Mouse (Mus musculus) E14TG2a.4 (cell line): ENCODE data around the gene Ubl4b.

ENCODE experiments used
- H3K27me3 ChIP-seq: 2 replicates; pipeline ENCODE4 v1.6.1; 2014; ENCODE audit warnings: low read length, control low read depth; ENCODE audit not compliant: insufficient read depth
- H3K36me3 ChIP-seq: 2 replicates; pipeline ENCODE4 v1.6.1; 2014; ENCODE audit warnings: low read length, control low read depth; ENCODE audit not compliant: insufficient read depth
- H3K4me1 ChIP-seq: replicated peaks from 2 replicates; pipeline ENCODE4 v1.6.1; 2014; ENCODE audit warnings: low read depth, low read length, control low read depth
- H3K4me3 ChIP-seq: replicated peaks from 2 replicates; pipeline ENCODE4 v1.5.1; 2014; ENCODE audit warnings: mild to moderate bottlenecking, low read length
- H3K9me3 ChIP-seq: 2 replicates; pipeline ENCODE4 v1.6.1; 2014; ENCODE audit warnings: low read length, control low read depth
- CTCF ChIP-seq: conservative IDR thresholded peaks from 2 replicates; pipeline ENCODE4 v1.5.1; 2014; ENCODE audit warnings: low read length
- NANOG ChIP-seq: IDR thresholded peaks from 2 replicates; pipeline ENCODE4 v1.6.1; 2014; ENCODE audit warnings: borderline replicate concordance, low read length, mixed read lengths
- POU5F1 ChIP-seq: IDR thresholded peaks from 2 replicates; pipeline ENCODE4 v1.6.1; 2014; ENCODE audit warnings: low read length, borderline replicate concordance

The Ubl4b gene

DNA sequence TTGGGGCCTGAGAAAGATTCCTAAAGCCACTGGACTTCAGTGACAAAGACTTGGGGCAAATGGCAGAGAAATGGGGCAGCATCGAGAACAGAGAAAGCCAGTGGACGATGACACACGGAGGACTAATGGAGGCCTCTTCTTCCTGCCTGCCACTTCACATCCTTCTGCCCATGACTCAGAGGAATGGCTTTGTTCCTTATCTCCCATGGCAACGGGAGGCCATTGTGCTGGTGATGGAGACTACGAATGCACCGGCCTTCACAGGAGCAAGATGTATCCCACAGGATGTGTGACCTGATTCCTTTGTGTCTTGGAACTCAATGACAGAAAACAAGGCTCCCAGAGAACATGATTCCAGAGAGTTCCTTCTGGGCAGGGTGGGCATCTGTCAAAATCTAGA lies 30.3 kb downstream of the Ubl4b start:
- H3K9me3 ChIP-seq, result no peaks in the 10 kb centered on the region
- H3K27me3 ChIP-seq, result peaks cover 34% of the 10 kb centered on the region
- no peak for TF ChIP-seq CTCF
- TF ChIP-seq NANOG, result no peak
- TF ChIP-seq POU5F1, result no peak
- no peaks in the 10 kb centered on the region for H3K36me3 ChIP-seq
- no peak overlapping the region for H3K4me3 ChIP-seq
- no peaks in the 10 kb centered on the region for H3K4me1 ChIP-seq

DNA sequence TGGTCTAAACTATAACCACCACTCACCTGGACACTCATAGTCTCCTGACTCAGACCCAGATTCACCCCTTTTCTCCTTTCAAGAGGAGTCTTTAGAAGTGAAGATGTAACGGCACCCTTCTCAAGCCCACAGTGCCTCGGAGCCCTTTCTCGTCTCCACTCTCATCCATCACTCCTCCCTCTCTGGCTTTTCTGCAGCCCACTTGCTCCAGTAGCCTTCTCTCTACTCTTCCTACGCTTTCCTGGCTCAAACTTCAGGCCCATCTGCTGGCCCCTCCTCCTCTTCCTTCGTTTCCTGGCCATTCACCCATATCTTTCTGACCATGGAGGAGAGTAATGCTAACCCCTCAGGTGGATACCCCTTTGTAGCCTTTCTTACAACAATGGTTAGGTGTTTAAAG lies 33.9 kb downstream of the Ubl4b start:
- Histone ChIP-seq H3K36me3 (no peaks in the 10 kb centered on the region), H3K9me3 (no peaks in the 10 kb centered on the region), H3K4me1 (peaks cover 8% of the 10 kb centered on the region), H3K4me3 (no peak overlapping the region), H3K27me3 (peaks cover 69% of the 10 kb centered on the region)
- TF ChIP-seq POU5F1, result no peak

DNA sequence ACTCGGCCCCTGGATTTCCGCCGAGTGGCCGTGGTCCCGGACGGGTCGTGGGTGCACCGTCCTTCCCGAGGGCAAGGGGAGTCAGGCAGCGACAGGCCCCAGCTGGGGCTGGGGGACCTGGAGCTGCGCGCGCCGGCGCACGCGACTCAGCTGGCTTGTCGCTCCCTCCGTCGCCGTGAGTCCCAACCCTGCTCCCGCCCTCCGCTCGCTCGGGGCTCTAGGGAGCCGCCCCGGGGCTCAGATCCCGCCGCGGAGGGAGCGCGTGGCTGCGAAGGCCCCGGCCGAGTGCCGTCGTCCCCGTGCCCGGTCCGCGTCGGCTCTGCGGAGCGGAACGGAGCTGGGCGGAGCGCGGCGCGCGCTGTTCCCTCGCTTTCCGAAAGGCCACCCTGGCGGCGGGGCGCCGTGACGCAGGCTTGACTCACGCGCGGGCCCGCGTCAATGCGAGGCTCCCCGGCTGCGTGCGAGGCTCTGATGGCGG lies 37.2 kb downstream of the Ubl4b start, which contains the start of gene Slc6a17:
Slc6a17 (minus strand) TSS at position 388 of the 478 bp plus-strand sequence.
- TF ChIP-seq POU5F1, result no peak
- no peak for TF ChIP-seq NANOG
- no peak for TF ChIP-seq CTCF
- Histone ChIP-seq H3K9me3 (no peaks in the 10 kb centered on the region), H3K27me3 (peaks cover 90% of the 10 kb centered on the region), H3K4me3 (peak within 1 kb of the TSS; percentile 81), H3K4me1 (peaks cover 8% of the 10 kb centered on the region), H3K36me3 (no peaks in the 10 kb centered on the region)

DNA sequence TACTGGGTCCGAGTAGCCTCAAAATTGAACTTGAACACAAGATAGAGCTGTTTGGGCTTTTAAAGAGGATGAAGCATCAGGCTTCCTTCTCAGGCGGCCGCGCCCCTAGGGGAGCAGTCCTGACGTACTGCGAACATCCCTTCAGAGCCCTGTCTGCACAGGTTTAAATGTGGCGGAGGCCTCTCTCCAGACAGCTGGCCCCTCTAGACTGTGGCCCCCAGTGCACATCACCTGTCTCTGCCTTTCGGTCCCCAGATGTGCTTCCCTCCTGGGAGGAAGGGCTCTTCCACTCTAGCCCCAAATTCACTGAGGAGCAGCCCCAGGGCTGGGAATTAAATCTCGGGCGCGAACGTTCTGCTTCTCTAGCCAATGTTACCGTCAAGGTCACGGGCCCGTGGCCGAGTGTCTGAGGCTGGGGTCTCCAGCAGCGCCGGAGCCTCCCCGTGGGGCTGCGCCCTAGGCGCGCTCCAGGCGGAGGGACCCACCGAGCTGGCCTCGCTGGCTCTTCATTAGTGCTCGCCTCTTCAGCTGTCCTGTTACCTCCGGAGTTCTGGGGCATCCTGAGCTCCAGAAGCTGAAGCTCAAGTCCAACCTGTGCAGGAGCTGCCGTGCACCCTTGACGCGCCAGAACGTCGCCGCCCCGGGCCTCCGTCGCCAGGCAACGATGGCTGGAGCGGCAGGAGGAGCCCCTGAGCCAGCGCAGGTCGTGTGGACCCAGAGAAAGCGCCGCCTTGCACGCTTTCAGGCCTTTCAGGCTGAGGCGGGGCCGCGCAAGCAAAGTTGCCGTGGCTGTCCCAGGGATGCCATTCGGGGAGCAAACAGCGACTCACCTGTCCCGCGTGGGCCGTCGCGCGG lies 37.9 kb downstream of the Ubl4b start:
- no peaks in the 10 kb centered on the region for H3K9me3 ChIP-seq
- H3K36me3 ChIP-seq, result no peaks in the 10 kb centered on the region
- peaks cover 85% of the 10 kb centered on the region for H3K27me3 ChIP-seq
- no peak for TF ChIP-seq NANOG
- no peak for TF ChIP-seq CTCF
- no peak for TF ChIP-seq POU5F1
- H3K4me1 ChIP-seq, result peaks cover 8% of the 10 kb centered on the region
- peak overlapping the region; percentile 81 for H3K4me3 ChIP-seq

DNA sequence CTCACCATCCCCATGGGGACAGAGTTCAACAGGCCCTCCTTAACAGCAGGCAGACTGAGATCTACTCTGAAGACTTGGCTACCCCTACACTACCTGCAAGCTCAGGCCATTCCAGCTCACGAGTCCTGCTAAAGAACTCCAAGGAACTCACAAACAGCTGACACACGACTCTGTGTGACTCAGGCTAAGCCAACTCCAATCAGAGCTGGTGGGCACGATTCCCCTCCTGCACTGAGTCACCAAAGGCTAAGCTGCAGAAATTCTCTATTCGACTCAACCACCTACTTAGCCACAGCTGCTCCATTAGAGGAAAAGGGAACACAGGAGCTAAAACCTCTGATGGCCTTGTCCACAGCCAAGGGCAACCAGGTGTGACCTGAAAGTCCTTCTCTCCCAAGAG lies 38.9 kb downstream of the Ubl4b start:
- H3K4me1 ChIP-seq, result peaks cover 8% of the 10 kb centered on the region
- peaks cover 76% of the 10 kb centered on the region for H3K27me3 ChIP-seq
- H3K36me3 ChIP-seq, result no peaks in the 10 kb centered on the region
- H3K9me3 ChIP-seq, result no peaks in the 10 kb centered on the region
- no peak overlapping the region for H3K4me3 ChIP-seq
- no peak for TF ChIP-seq POU5F1
- TF ChIP-seq NANOG, result no peak
- TF ChIP-seq CTCF, result no peak

DNA sequence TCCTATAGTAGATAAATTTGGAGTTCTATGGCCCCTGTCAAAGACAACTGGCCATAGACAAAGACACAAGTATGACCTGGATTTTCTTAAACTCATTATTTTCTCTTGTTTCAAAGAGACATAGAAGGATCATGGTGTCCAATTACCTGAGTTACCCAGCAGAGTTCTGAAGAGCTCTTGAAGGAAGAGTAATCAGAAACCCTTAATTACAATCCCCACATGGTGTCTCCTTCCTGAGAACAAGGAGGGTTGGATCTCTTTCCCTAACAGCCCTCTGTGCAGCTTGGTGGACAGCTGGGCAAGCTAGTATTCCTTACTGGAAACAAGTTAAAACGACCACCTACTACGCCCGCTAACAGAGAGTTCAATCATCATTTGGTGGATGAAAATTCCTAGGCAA lies 43.5 kb downstream of the Ubl4b start:
- no peaks in the 10 kb centered on the region for H3K4me1 ChIP-seq
- no peaks in the 10 kb centered on the region for H3K36me3 ChIP-seq
- no peak overlapping the region for H3K4me3 ChIP-seq
- H3K9me3 ChIP-seq, result no peaks in the 10 kb centered on the region
- no peak for TF ChIP-seq NANOG
- TF ChIP-seq POU5F1, result no peak
- TF ChIP-seq CTCF, result no peak
- peaks cover 32% of the 10 kb centered on the region for H3K27me3 ChIP-seq

DNA sequence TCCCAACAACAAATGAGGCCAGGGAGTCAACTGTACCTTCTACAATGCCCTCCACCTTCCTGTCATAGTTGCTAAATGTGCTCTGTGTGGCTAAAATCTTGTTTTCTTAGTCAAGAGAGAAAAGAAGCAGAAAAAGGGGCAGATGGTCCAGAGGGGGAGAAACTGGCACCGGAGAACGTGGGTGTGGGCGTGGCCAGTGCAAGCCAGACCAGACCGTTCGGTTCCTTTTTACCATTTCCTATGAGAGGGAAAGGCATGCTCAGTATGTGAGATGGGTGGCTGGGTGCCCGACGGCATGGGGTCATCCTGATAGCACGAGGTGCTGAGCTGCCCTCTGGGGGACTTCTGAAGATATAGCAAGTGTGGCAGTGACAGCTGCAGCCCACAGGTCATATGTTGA lies 46.2 kb downstream of the Ubl4b start:
- Histone ChIP-seq H3K36me3 (no peaks in the 10 kb centered on the region), H3K4me3 (no peak overlapping the region), H3K27me3 (peaks cover 9% of the 10 kb centered on the region), H3K4me1 (no peaks in the 10 kb centered on the region), H3K9me3 (no peaks in the 10 kb centered on the region)
- no peak for TF ChIP-seq NANOG
- TF ChIP-seq POU5F1, result no peak

DNA sequence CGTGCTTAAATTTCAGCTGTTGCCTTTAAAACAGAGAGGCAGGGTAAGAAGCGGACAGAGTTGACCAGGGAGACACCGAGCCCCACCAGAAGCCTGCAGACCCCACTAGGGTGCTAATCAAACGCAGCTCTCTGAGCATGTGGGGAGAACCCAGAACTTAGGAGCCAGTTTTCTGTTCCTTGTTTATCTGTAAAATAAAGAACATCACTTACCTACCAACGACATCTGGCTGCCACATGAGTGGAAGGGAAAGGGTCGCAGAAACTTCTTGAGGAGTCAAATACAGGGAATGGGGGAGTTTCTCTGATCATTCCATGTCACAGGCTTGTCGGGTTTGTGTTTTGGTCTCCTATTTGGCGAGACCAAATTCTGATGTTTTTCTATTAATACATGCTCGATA lies 46.9 kb downstream of the Ubl4b start:
- Histone ChIP-seq H3K36me3 (no peaks in the 10 kb centered on the region), H3K27me3 (peaks cover 2% of the 10 kb centered on the region; the same call in 1 of the 2 replicates), H3K9me3 (no peaks in the 10 kb centered on the region), H3K4me1 (no peaks in the 10 kb centered on the region), H3K4me3 (no peak overlapping the region)
- TF ChIP-seq CTCF (no peak), NANOG (no peak), POU5F1 (no peak)

DNA sequence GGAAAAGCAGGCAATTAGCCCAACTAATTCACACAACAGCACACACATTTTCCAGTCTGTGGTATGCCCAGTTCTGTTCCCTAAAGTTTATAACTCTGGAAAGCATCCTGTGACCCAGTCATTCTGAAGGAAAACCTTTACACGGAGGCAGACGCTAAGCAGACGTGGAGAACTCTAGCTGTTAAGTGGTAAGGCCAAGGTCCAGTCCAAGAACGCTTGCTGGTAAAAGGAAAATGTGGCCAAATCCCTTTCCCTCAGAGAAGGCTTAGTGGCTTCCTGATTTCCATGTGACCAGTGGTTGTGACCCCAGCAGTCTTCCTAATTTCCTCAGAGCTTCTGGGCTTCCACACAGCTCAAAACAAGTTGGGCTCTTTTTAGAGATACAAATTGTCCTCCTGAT lies 48.3 kb downstream of the Ubl4b start:
- no peak overlapping the region for H3K4me3 ChIP-seq
- H3K36me3 ChIP-seq, result no peaks in the 10 kb centered on the region
- no peaks in the 10 kb centered on the region for H3K9me3 ChIP-seq
- H3K4me1 ChIP-seq, result no peaks in the 10 kb centered on the region
- TF ChIP-seq CTCF, result no peak
- TF ChIP-seq NANOG, result no peak
- TF ChIP-seq POU5F1, result no peak
- no peaks in the 10 kb centered on the region for H3K27me3 ChIP-seq
